Mouse (Mus musculus): ENCODE data around the gene Cyb561d2. TPM values are rescaled to one million over a fixed set of nuclear protein-coding genes. Genes with fewer than 3 reads are reported as not detected.
A peak's percentile ranks its signal among the peaks of the same experiment; 100 is the strongest.

Cyb561d2 gene
- polyA plus RNA-seq, 1 experiment from 2014 or later = 17.7 TPM

GRCm38 (mm10) chr9:107538711-107539110 is 3.3 kb downstream of the Cyb561d2 start:
- H3K4me3 ChIP-seq = no peak overlapping the region
- no peak overlapping the region for H3K9ac ChIP-seq
- H3K4me2 ChIP-seq = no peak overlapping the region
- no peak for ATAC-seq (ENCODE audit: extremely low read depth, insufficient number of reproducible peaks, low FRiP score, low TSS enrichment)
- 86% methylated on average over 3 of the region's 3 CpGs for WGBS
- H3K36me3 ChIP-seq = peaks cover 39% of the 10 kb centered on the region
- H3K27me3 ChIP-seq (replicated peaks) = no peaks in the 10 kb centered on the region
- H3K9me3 ChIP-seq = no peaks in the 10 kb centered on the region
- H3K4me1 ChIP-seq = peaks cover 47% of the 10 kb centered on the region
- no peak overlapping the region for H3K27ac ChIP-seq (replicated peaks)

GRCm38 (mm10) chr9:107538231-107538630 is 3.8 kb downstream of the Cyb561d2 start:
- Histone ChIP-seq H3K4me3 (no peak overlapping the region), H3K9me3 (no peaks in the 10 kb centered on the region), H3K4me2 (no peak overlapping the region), H3K36me3 (peaks cover 34% of the 10 kb centered on the region), H3K9ac (no peak overlapping the region), H3K4me1 (peaks cover 51% of the 10 kb centered on the region), H3K27ac (replicated peaks) (no peak overlapping the region), H3K27me3 (replicated peaks) (no peaks in the 10 kb centered on the region)
- 87% methylated on average over 7 of the region's 7 CpGs for WGBS
- ATAC-seq (ENCODE audit: extremely low read depth, insufficient number of reproducible peaks, low FRiP score, low TSS enrichment) = no peak

- peak; percentile 7; the same call in 1 of the 2 replicates for ATAC-seq (ENCODE audit: extremely low read depth, insufficient number of reproducible peaks, low FRiP score, low TSS enrichment)
- under 1% methylated on average over 40 of the region's 40 CpGs for WGBS
- Histone ChIP-seq H3K9me3 (no peaks in the 10 kb centered on the region), H3K4me1 (peaks cover 32% of the 10 kb centered on the region), H3K27me3 (replicated peaks) (no peaks in the 10 kb centered on the region; the same call in 1 of the 2 replicates), H3K9ac (peak overlapping the region; percentile 93), H3K4me2 (peak overlapping the region; percentile 97), H3K36me3 (peaks cover 26% of the 10 kb centered on the region), H3K27ac (replicated peaks) (peak overlapping the region; percentile 77), H3K4me3 (peak overlapping the region; percentile 89)
These were observed 7.4 kb downstream of the Cyb561d2 start for GRCm38 (mm10) chr9:107534408-107535202.

GRCm38 (mm10) chr9:107533791-107534407 is 8.1 kb downstream of the Cyb561d2 start, which contains the start of gene Tmem115:
Gene Tmem115 (plus strand): TSS chr9:107533945.
- WGBS = under 1% methylated on average over 47 of the region's 48 CpGs
- peak within 1 kb of the TSS; percentile 93 for H3K9ac ChIP-seq
- H3K4me3 ChIP-seq = peak within 1 kb of the TSS; percentile 89
- peaks cover 32% of the 10 kb centered on the region for H3K4me1 ChIP-seq
- H3K9me3 ChIP-seq = no peaks in the 10 kb centered on the region
- H3K27me3 ChIP-seq (replicated peaks) = no peaks in the 10 kb centered on the region; the same call in 1 of the 2 replicates
- H3K36me3 ChIP-seq = peaks cover 19% of the 10 kb centered on the region
- H3K27ac ChIP-seq (replicated peaks) = peak within 1 kb of the TSS; percentile 77
- H3K4me2 ChIP-seq = peak within 1 kb of the TSS; percentile 97
- peak; percentile 94 for ATAC-seq (ENCODE audit: extremely low read depth, insufficient number of reproducible peaks, low FRiP score, low TSS enrichment)

GRCm38 (mm10) chr9:107526198-107527026 is 15.6 kb downstream of the Cyb561d2 start:
- peaks cover 48% of the 10 kb centered on the region for H3K27me3 ChIP-seq (replicated peaks)
- H3K4me3 ChIP-seq = peak overlapping the region; percentile 45
- H3K9me3 ChIP-seq = no peaks in the 10 kb centered on the region
- WGBS = 14% methylated on average over 44 of the region's 44 CpGs
- ATAC-seq (ENCODE audit: extremely low read depth, insufficient number of reproducible peaks, low FRiP score, low TSS enrichment) = peak; percentile 52
- no peak overlapping the region for H3K27ac ChIP-seq (replicated peaks)
- no peaks in the 10 kb centered on the region for H3K36me3 ChIP-seq
- H3K4me2 ChIP-seq = peak overlapping the region; percentile 70
- peak overlapping the region; percentile 68 for H3K9ac ChIP-seq
- peaks cover 29% of the 10 kb centered on the region for H3K4me1 ChIP-seq

DNA sequence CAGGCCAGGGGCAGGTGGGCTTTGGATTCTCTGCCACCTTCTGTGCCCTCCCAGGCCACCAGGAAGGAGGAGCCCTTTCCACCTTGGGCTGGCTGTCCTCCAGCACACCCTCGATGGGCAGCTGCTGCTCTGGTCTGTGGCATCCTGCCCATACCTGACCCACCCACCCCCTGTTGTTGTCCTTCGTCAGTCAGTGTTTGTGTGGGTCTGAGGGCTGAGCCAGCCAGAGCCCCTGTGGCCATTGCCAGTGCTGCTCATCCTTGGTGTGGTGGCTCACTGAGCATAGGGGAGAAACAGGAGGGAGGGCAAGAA is 19.6 kb downstream of the Cyb561d2 start:
- no peak for ATAC-seq (ENCODE audit: extremely low read depth, insufficient number of reproducible peaks, low FRiP score, low TSS enrichment)
- WGBS = 29% methylated on average over 2 of the region's 2 CpGs
- peaks cover 35% of the 10 kb centered on the region for H3K4me1 ChIP-seq
- H3K27me3 ChIP-seq (replicated peaks) = peaks cover 39% of the 10 kb centered on the region
- H3K9ac ChIP-seq = peak overlapping the region; percentile 64
- peak overlapping the region; percentile 61 for H3K4me2 ChIP-seq
- peak overlapping the region; percentile 24; the same call in 1 of the 2 replicates for H3K4me3 ChIP-seq
- H3K36me3 ChIP-seq = no peaks in the 10 kb centered on the region
- peak overlapping the region; percentile 61; the same call in 1 of the 2 replicates for H3K27ac ChIP-seq (replicated peaks)
- H3K9me3 ChIP-seq = no peaks in the 10 kb centered on the region

- Histone ChIP-seq H3K27me3 (replicated peaks) (peaks cover 34% of the 10 kb centered on the region), H3K4me1 (peaks cover 30% of the 10 kb centered on the region), H3K9ac (peak overlapping the region; percentile 64), H3K4me3 (peak overlapping the region; percentile 24), H3K9me3 (no peaks in the 10 kb centered on the region), H3K36me3 (no peaks in the 10 kb centered on the region), H3K4me2 (peak overlapping the region; percentile 61), H3K27ac (replicated peaks) (peak overlapping the region; percentile 61)
- no peak for ATAC-seq (ENCODE audit: extremely low read depth, insufficient number of reproducible peaks, low FRiP score, low TSS enrichment)
- 30% methylated on average over 25 of the region's 25 CpGs for WGBS
These were observed 20.1 kb downstream of the Cyb561d2 start for GRCm38 (mm10) chr9:107521711-107522399.

GRCm38 (mm10) chr9:107521190-107521589 is 20.8 kb downstream of the Cyb561d2 start:
- ATAC-seq (ENCODE audit: extremely low read depth, insufficient number of reproducible peaks, low FRiP score, low TSS enrichment) = no peak
- WGBS = 44% methylated on average over 5 of the region's 5 CpGs
- H3K4me2 ChIP-seq = peak overlapping the region; percentile 61
- H3K4me3 ChIP-seq = no peak overlapping the region
- peak overlapping the region; percentile 61; the same call in 1 of the 2 replicates for H3K27ac ChIP-seq (replicated peaks)
- H3K9me3 ChIP-seq = no peaks in the 10 kb centered on the region
- H3K36me3 ChIP-seq = no peaks in the 10 kb centered on the region
- H3K9ac ChIP-seq = peak overlapping the region; percentile 15; the same call in 1 of the 2 replicates
- H3K27me3 ChIP-seq (replicated peaks) = peaks cover 27% of the 10 kb centered on the region
- peaks cover 24% of the 10 kb centered on the region for H3K4me1 ChIP-seq

DNA sequence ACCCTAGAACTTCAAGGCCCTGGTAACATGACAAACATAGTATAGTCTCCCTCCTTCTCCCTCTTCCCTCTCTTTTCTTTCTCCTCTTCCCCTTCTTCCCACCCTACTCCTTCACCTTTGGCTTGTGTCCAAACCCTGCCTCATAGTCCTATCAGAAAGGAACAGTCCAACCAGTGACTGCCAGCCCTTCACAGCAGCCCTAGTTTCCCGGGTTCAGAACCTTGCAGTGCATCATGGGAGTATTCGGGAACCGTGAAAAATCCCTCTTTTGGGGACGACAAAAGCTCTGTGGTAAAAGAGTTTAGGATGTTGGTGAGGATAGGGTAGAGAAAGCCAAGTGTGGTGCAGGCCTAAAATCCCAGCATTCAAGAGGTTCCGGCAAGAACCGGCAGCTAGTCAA is 21.7 kb downstream of the Cyb561d2 start:
- ATAC-seq (ENCODE audit: extremely low read depth, insufficient number of reproducible peaks, low FRiP score, low TSS enrichment) = no peak
- no peak overlapping the region for H3K9ac ChIP-seq
- 66% methylated on average over 6 of the region's 6 CpGs for WGBS
- H3K4me2 ChIP-seq = no peak overlapping the region
- H3K36me3 ChIP-seq = no peaks in the 10 kb centered on the region
- H3K4me3 ChIP-seq = no peak overlapping the region
- H3K4me1 ChIP-seq = peaks cover 24% of the 10 kb centered on the region
- H3K27me3 ChIP-seq (replicated peaks) = peaks cover 18% of the 10 kb centered on the region
- H3K9me3 ChIP-seq = no peaks in the 10 kb centered on the region
- H3K27ac ChIP-seq (replicated peaks) = no peak overlapping the region

- ATAC-seq (ENCODE audit: extremely low read depth, insufficient number of reproducible peaks, low FRiP score, low TSS enrichment) = no peak
- 27% methylated on average over 14 of the region's 14 CpGs for WGBS
These were observed 27.6 kb downstream of the Cyb561d2 start for GRCm38 (mm10) chr9:107514303-107514955.

More at GRCm38 (mm10) chr9:107514303-107514955, 27.6 kb downstream of the Cyb561d2 start:
- Histone ChIP-seq H3K4me1 (peaks cover 16% of the 10 kb centered on the region), H3K27me3 (replicated peaks) (peaks cover 19% of the 10 kb centered on the region; the same call in 1 of the 2 replicates), H3K9ac (no peak overlapping the region), H3K36me3 (no peaks in the 10 kb centered on the region), H3K9me3 (no peaks in the 10 kb centered on the region), H3K4me2 (no peak overlapping the region), H3K4me3 (no peak overlapping the region), H3K27ac (replicated peaks) (no peak overlapping the region)

All from heart, embryonic 13.5 days (tissue).